9 mouse cellular contexts compared by ENCODE assay signal in the genomic region with DNA sequence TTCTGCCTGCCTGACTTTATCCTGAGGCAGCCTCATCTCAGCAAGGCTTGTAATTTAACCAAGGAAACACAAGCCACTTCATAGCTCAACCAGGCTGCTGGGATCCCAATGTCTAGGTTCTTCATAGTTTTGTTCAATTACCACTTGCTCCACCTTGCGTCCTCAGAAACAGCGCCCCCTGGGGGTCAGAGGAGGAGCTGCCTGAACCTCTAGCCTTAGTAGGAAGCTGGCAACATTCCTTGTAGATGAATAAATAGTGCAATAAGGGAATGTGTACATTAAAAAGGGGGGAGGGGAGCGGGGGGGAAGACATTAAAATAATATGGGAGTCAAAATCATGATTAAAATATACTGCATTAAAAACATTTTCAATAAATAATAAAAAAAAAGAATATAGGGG. TPM values are rescaled to one million over a fixed set of nuclear protein-coding genes. Genes with fewer than 3 reads are reported as not detected.
DNase-seq lines count a peak whose midpoint lies in the region; ATAC-seq and TF ChIP-seq lines count a peak whose summit lies in the region.
"Had no signal": no experiment of that assay in that cellular context is flagged by ENCODE, and none has a peak within 500 bp of the region (broad histone marks: within the 10 kb centered on the region; RNA-seq: fewer than 3 reads in every experiment).

No protein-coding gene starts in this region.

- TF ChIP-seq CTCF in CH12.LX (conservative IDR thresholded peaks at IDR 0.05 in 1 of 2, IDR thresholded peaks at IDR 0.05 in 1 of 2; ENCODE audit: low read depth in 2 of 2, low read length in 2 of 2), result peak; percentile 37 to 66; a peak in 3 of 4 replicates
- TF ChIP-seq CTCF in testis, adult 2 months (IDR thresholded peaks at IDR 0.05; ENCODE audit: control insufficient read depth, insufficient read depth, insufficient replicate concordance, low read depth, low read length), result peak; percentile 90

- H3K27me3 ChIP-seq in intestine, embryonic 14.5 days (replicated peaks; ENCODE audit: control insufficient read depth, insufficient read depth, low read length), result no peaks in the 10 kb centered on the region
- no peaks in the 10 kb centered on the region for H3K27me3 ChIP-seq in intestine, embryonic 16.5 days (replicated peaks; ENCODE audit: control insufficient read depth, insufficient read depth, low read length)
- H3K27me3 ChIP-seq in CH12.LX (replicated peaks), result no peaks in the 10 kb centered on the region
- no peaks in the 10 kb centered on the region for H3K27me3 ChIP-seq in testis, adult 2 months (ENCODE audit: control insufficient read depth, insufficient read depth, low read length)
- H3K27me3 ChIP-seq: lung, embryonic 15.5 days had no signal

- no peaks in the 10 kb centered on the region for H3K4me1 ChIP-seq in intestine, embryonic 14.5 days (replicated peaks; ENCODE audit: control insufficient read depth, insufficient read depth, low read length)
- H3K4me1 ChIP-seq in intestine, embryonic 16.5 days (ENCODE audit: control insufficient read depth, insufficient read depth, low read length), result no peaks in the 10 kb centered on the region
- H3K4me1 ChIP-seq in CH12.LX (ENCODE audit: control insufficient read depth in 1 of 2, insufficient read depth in 2 of 2), result peaks cover 31 to 98% of the 10 kb centered on the region in 2 experiments
- H3K4me1 ChIP-seq in testis, adult 2 months (ENCODE audit: control insufficient read depth, insufficient read depth, low read length), result no peaks in the 10 kb centered on the region
- H3K4me1 ChIP-seq: lung, embryonic 15.5 days had no signal

- TF ChIP-seq POLR2A in CH12.LX (IDR thresholded peaks at IDR 0.05; ENCODE audit: low read depth, low read length), result no peak
- TF ChIP-seq POLR2A in testis, adult 2 months (IDR thresholded peaks at IDR 0.05; ENCODE audit: control insufficient read depth, low read depth, low read length), result no peak

- H3K36me3 ChIP-seq in intestine, embryonic 14.5 days (ENCODE audit: control insufficient read depth, insufficient read depth, low read length), result no peaks in the 10 kb centered on the region
- no peaks in the 10 kb centered on the region for H3K36me3 ChIP-seq in intestine, embryonic 16.5 days (ENCODE audit: control insufficient read depth, insufficient read depth, low read length)
- H3K36me3 ChIP-seq in CH12.LX (replicated peaks in 1 of 2; ENCODE audit: control insufficient read depth in 1 of 2, insufficient read depth in 1 of 2, low read length in 1 of 2), result peaks cover 0 to 69% of the 10 kb centered on the region in 2 experiments
- no peaks in the 10 kb centered on the region for H3K36me3 ChIP-seq in testis, adult 2 months (ENCODE audit: control insufficient read depth, insufficient read depth, low read length)
- H3K36me3 ChIP-seq: lung, embryonic 15.5 days had no signal

- peaks cover 17% of the 10 kb centered on the region for H3K79me2 ChIP-seq in CH12.LX (replicated peaks; ENCODE audit: control insufficient read depth, extremely low read depth, insufficient read depth, poor library complexity, severe bottlenecking)

- dilution Hi-C loops in CH12.LX (cut with MboI; ENCODE audit: extremely low pct_ligation_motif_present, extremely low pct_unique_long_range_greater_than_20kb, low sequenced_read_pairs), result no loop called here

- in situ Hi-C loops in CH12.LX (cut with MboI; ENCODE audit: low pct_ligation_motif_present, low pct_unique_long_range_greater_than_20kb, low sequenced_read_pairs), result no loop called here

- no peak for ATAC-seq in intestine, embryonic 14.5 days (replicated peaks; ENCODE audit: low FRiP score, low TSS enrichment, low read depth)
- ATAC-seq in intestine, embryonic 16.5 days, result no peak

- no peak overlapping the region for H3K4me3 ChIP-seq in intestine, embryonic 14.5 days (ENCODE audit: low read depth, low read length)
- H3K4me3 ChIP-seq in intestine, embryonic 16.5 days (ENCODE audit: low read length), result no peak overlapping the region
- no peak overlapping the region for H3K4me3 ChIP-seq in CH12.LX (replicated peaks in 1 of 3; ENCODE audit: low read depth in 2 of 3, low read length in 2 of 3, poor library complexity in 1 of 3)
- H3K4me3 ChIP-seq in testis, adult 2 months (ENCODE audit: control insufficient read depth, low read depth, low read length), result no peak overlapping the region
- H3K4me3 ChIP-seq: lung, embryonic 15.5 days had no signal

- DNase-seq in intestine, embryonic 14.5 days (ENCODE audit: low spot score), result peak; percentile 62
- DNase-seq in CH12.LX (ENCODE audit: extremely low read depth) (no peak), NIH3T3 (ENCODE audit: low read depth) (peak; percentile 53), adipocyte (ENCODE audit: low spot score) (no peak)
- DNase-seq in heart, postnatal 4 days, result peak; percentile 35
- DNase-seq in frontal cortex, postnatal 14 days (ENCODE audit: low spot score in 2 of 2), result no peak

- H3K9ac ChIP-seq in intestine, embryonic 14.5 days (ENCODE audit: low read length), result no peak overlapping the region
- H3K9ac ChIP-seq in intestine, embryonic 16.5 days (ENCODE audit: low read depth, low read length), result no peak overlapping the region
- H3K9ac ChIP-seq in CH12.LX (ENCODE audit: insufficient read depth, low read depth), result no peak overlapping the region
- H3K9ac ChIP-seq: lung, embryonic 15.5 days had no signal

- H3K27ac ChIP-seq in intestine, embryonic 14.5 days (ENCODE audit: low read depth), result no peak overlapping the region
- no peak overlapping the region for H3K27ac ChIP-seq in intestine, embryonic 16.5 days (ENCODE audit: low read length)
- no peak overlapping the region for H3K27ac ChIP-seq in CH12.LX (ENCODE audit: insufficient read depth, low read depth)
- H3K27ac ChIP-seq in testis, adult 2 months (ENCODE audit: control insufficient read depth, insufficient read depth, low read depth, low read length), result no peak overlapping the region
- H3K27ac ChIP-seq: lung, embryonic 15.5 days had no signal

- no peaks in the 10 kb centered on the region for H3K9me3 ChIP-seq in intestine, embryonic 14.5 days (ENCODE audit: control insufficient read depth, low read length)
- H3K9me3 ChIP-seq in intestine, embryonic 16.5 days (ENCODE audit: control insufficient read depth, low read length), result no peaks in the 10 kb centered on the region
- H3K9me3 ChIP-seq in CH12.LX (replicated peaks; ENCODE audit: low read length), result no peaks in the 10 kb centered on the region
- H3K9me3 ChIP-seq: lung, embryonic 15.5 days had no signal

- WGBS in intestine, embryonic 14.5 days, result 19% methylated on average over 3 of the region's 3 CpGs
- 17% methylated on average over 3 of the region's 3 CpGs for WGBS in intestine, embryonic 16.5 days

- H3K4me2 ChIP-seq in intestine, embryonic 14.5 days (ENCODE audit: low read length), result no peak overlapping the region
- H3K4me2 ChIP-seq in intestine, embryonic 16.5 days (ENCODE audit: low read depth, low read length), result no peak overlapping the region
- no peak overlapping the region for H3K4me2 ChIP-seq in CH12.LX (ENCODE audit: insufficient read depth, low read depth, poor library complexity, severe bottlenecking)
- H3K4me2 ChIP-seq: lung, embryonic 15.5 days had no signal

- no peak for TF ChIP-seq EP300 in CH12.LX (IDR thresholded peaks at IDR 0.05; ENCODE audit: low read length)

- TF ChIP-seq RAD21 in CH12.LX (IDR thresholded peaks at IDR 0.05; ENCODE audit: low read depth, low read length), result no peak; the same call in none of the 2 replicates

TF ChIP-seq in CH12.LX, 34 proteins besides CTCF, POLR2A, EP300 and RAD21:
- TF ChIP-seq MAX (IDR thresholded peaks at IDR 0.05; ENCODE audit: low read length), result no peak
- no peak for TF ChIP-seq USF1 (IDR thresholded peaks at IDR 0.05; ENCODE audit: low read depth, low read length)
- no peak for TF ChIP-seq NELFE (IDR thresholded peaks at IDR 0.05; ENCODE audit: low read depth, low read length)
- no peak for TF ChIP-seq HCFC1 (IDR thresholded peaks at IDR 0.05; ENCODE audit: low read depth, low read length)
- TF ChIP-seq TCF12 (IDR thresholded peaks at IDR 0.05; ENCODE audit: low read depth, low read length), result no peak
- TF ChIP-seq SMC3 (IDR thresholded peaks at IDR 0.05; ENCODE audit: low read depth, low read length), result peak; percentile 48

RNA-seq across cellular contexts. Expression of gene Syn3, which starts 14.7 kb away (rescaled TPM):
- 3.7 and 4.6 TPM in 2 replicates for polyA plus RNA-seq in intestine, embryonic 14.5 days (2014; fragmentation: Nextera tagmentation; extraction: Ambion mirVana)
- 2.3 and 2.9 TPM in 2 replicates for polyA plus RNA-seq in intestine, embryonic 16.5 days (2015; fragmentation: Nextera tagmentation; extraction: Ambion mirVana)
- total RNA-seq in CH12.LX (2012; rRNA removed), result 3.7 and 8.9 TPM in 2 replicates
- total RNA-seq in CH12.LX (2014; rRNA removed), result 2.6 and 2.8 TPM in 2 replicates
- 5.6 and 5.9 TPM in 2 replicates for polyA plus RNA-seq in CH12.LX (2012; ENCODE audit: insufficient read length, low read depth)
- under 1 TPM; 0.38 to 0.60 TPM for total RNA-seq in heart, postnatal 4 days (2021)
- 0.47 and 0.84 TPM in 2 replicates for polyA plus RNA-seq in testis, adult 2 months (2012; rRNA removed)

Comparison
In these comparisons a context has a peak if more than half of its experiments do, and no peak if none do; other contexts are left out.
1. DNase-seq: peak in intestine, embryonic 14.5 days (single experiment), NIH3T3 (single experiment) and heart, postnatal 4 days (single experiment); none in CH12.LX (single experiment), frontal cortex, postnatal 14 days (0 of 2) and adipocyte (single experiment).